Mouse (Mus musculus) hindbrain, postnatal 0 days (tissue): ENCODE data around the gene Slc25a1. TPM values are rescaled to one million over a fixed set of nuclear protein-coding genes. Genes with fewer than 3 reads are reported as not detected.

Source experiments
- ATAC-seq: fragments of 200-750 bp; cut with Nextera tagmentation; 2 replicates; pipeline ENCODE4 v1.8.0; 2017; ENCODE audit warnings: mild to moderate bottlenecking, moderate TSS enrichment, moderate library complexity
- DNase-seq: peaks from one replicate; pipeline ENCODE4 v3.0.0-alpha.2; 2015; ENCODE audit warnings: low spot score
- H3K27ac ChIP-seq: fragments of 300-500 bp; sonication (generic); 2 replicates; pipeline ENCODE4 v1.5.1; 2014; ENCODE audit warnings: mild to moderate bottlenecking
- H3K27me3 ChIP-seq: fragments of 300-500 bp; sonication (generic); 2 replicates; pipeline ENCODE4 v1.6.1; 2014; ENCODE audit warnings: low read length, mixed read lengths; ENCODE audit not compliant: insufficient read depth
- H3K36me3 ChIP-seq: fragments of 300-500 bp; sonication (generic); 2 replicates; pipeline ENCODE4 v1.6.1; 2014; ENCODE audit warnings: low read length, mixed read lengths; ENCODE audit not compliant: insufficient read depth
- H3K4me1 ChIP-seq: fragments of 300-500 bp; sonication (generic); 2 replicates; pipeline ENCODE4 v1.6.1; 2014; ENCODE audit warnings: antibody characterized with exemption, low read length, mixed read lengths; ENCODE audit not compliant: insufficient read depth
- H3K4me2 ChIP-seq: fragments of 300-500 bp; sonication (generic); 2 replicates; pipeline ENCODE4 v1.6.1; 2014; ENCODE audit warnings: low read depth, mild to moderate bottlenecking, low read length, moderate library complexity, mixed read lengths
- H3K4me3 ChIP-seq: fragments of 300-500 bp; sonication (generic); 2 replicates; pipeline ENCODE4 v1.5.1; 2014; ENCODE audit warnings: low read length
- H3K9ac ChIP-seq: fragments of 300-500 bp; sonication (generic); replicated peaks from 2 replicates; pipeline ENCODE4 v1.6.1; 2014; ENCODE audit warnings: mild to moderate bottlenecking, low read length, moderate library complexity, mixed read lengths
- H3K9me3 ChIP-seq: fragments of 300-500 bp; sonication (generic); 2 replicates; pipeline ENCODE4 v1.6.1; 2016; ENCODE audit warnings: low read length, mixed read lengths
- CTCF ChIP-seq: IDR thresholded peaks from 2 replicates; pipeline ENCODE4 v1.5.1; 2016; ENCODE audit warnings: antibody characterized with exemption, control low read depth, low read depth
- WGBS: fragments of 180-500 bp; shearing (Covaris S2); extraction: QIAGEN DNeasy Blood & Tissue Kit; methylation state at CpG from one replicate; pipeline ENCODE4 v1.1.7; 2014; 5-methylcytosine and 5-hydroxymethylcytosine counted together
- polyA plus RNA-seq: library from polyadenylated mRNA; unstranded; fragments of >200 nt; fragmentation: Nextera tagmentation; extraction: Ambion mirVana; gene quantifications from 2 replicates; pipeline ENCODE4 v1.2.1, GENCODE M21; 2015
- total RNA-seq: library from RNA; depleted of rRNA; stranded (reverse); fragments of >200 nt; gene quantifications from 2 replicates; pipeline ENCODE4 v1.2.3, GENCODE M21; 2014

Slc25a1 gene
- total and polyA plus RNA-seq, 2 experiments from 2014 or later, result 151 to 228 TPM

GRCm38 (mm10) chr16:17933594-17934444 is 5.8 kb upstream of the Slc25a1 start:
- Histone ChIP-seq H3K4me3 (no peak overlapping the region), H3K4me2 (no peak overlapping the region), H3K36me3 (no peaks in the 10 kb centered on the region), H3K9ac (no peak overlapping the region), H3K27ac (no peak overlapping the region), H3K27me3 (0 out of 2 replicates have a peak, but pooled peaks cover 4% of the 10 kb centered on the region), H3K4me1 (no peaks in the 10 kb centered on the region), H3K9me3 (no peaks in the 10 kb centered on the region)
- no peak for DNase-seq
- no peak for TF ChIP-seq CTCF
- WGBS, result 69% methylated on average over 9 of the region's 9 CpGs
- ATAC-seq, result no peak

GRCm38 (mm10) chr16:17931906-17932460 is 4.0 kb upstream of the Slc25a1 start:
- Histone ChIP-seq H3K27ac (no peak overlapping the region), H3K9me3 (no peaks in the 10 kb centered on the region), H3K9ac (no peak overlapping the region), H3K36me3 (no peaks in the 10 kb centered on the region), H3K4me3 (no peak overlapping the region), H3K4me2 (no peak overlapping the region), H3K27me3 (0 out of 2 replicates have a peak, but pooled peaks cover 4% of the 10 kb centered on the region), H3K4me1 (peaks cover 3% of the 10 kb centered on the region)
- ATAC-seq (no peak), DNase-seq (no peak)
- no peak for TF ChIP-seq CTCF
- WGBS, result 72% methylated on average over 5 of the region's 5 CpGs

- 47% methylated on average over 2 of the region's 2 CpGs for WGBS
- TF ChIP-seq CTCF, result no peak
- Histone ChIP-seq H3K9ac (no peak overlapping the region), H3K4me1 (peaks cover 11% of the 10 kb centered on the region), H3K36me3 (peaks cover 15% of the 10 kb centered on the region; the same call in 1 of the 2 replicates), H3K4me2 (no peak overlapping the region), H3K27ac (peak overlapping the region; percentile 84; the same call in 1 of the 2 replicates), H3K9me3 (no peaks in the 10 kb centered on the region), H3K4me3 (no peak overlapping the region), H3K27me3 (no peaks in the 10 kb centered on the region)
- DNase-seq (no peak), ATAC-seq (no peak)
Observed at GRCm38 (mm10) chr16:17929631-17930030, 1.6 kb upstream of the Slc25a1 start.

- Histone ChIP-seq H3K9ac (no peak overlapping the region), H3K4me2 (no peak overlapping the region), H3K4me1 (peaks cover 11% of the 10 kb centered on the region), H3K9me3 (no peaks in the 10 kb centered on the region), H3K27me3 (no peaks in the 10 kb centered on the region), H3K36me3 (peaks cover 15% of the 10 kb centered on the region; the same call in 1 of the 2 replicates), H3K27ac (peak overlapping the region; percentile 84), H3K4me3 (no peak overlapping the region)
- peak; percentile 3 for ATAC-seq
- 9% methylated on average over 2 of the region's 2 CpGs for WGBS
- TF ChIP-seq CTCF, result no peak
- DNase-seq, result no peak
Observed at GRCm38 (mm10) chr16:17929211-17929610, 1.2 kb upstream of the Slc25a1 start.

GRCm38 (mm10) chr16:17928627-17929104 is 647 bp upstream of the Slc25a1 start:
- Histone ChIP-seq H3K27me3 (no peaks in the 10 kb centered on the region), H3K27ac (peak overlapping the region; percentile 84), H3K9me3 (no peaks in the 10 kb centered on the region), H3K36me3 (peaks cover 15% of the 10 kb centered on the region; the same call in 1 of the 2 replicates), H3K4me1 (peaks cover 11% of the 10 kb centered on the region), H3K9ac (peak overlapping the region; percentile 81), H3K4me2 (peak overlapping the region; percentile 80), H3K4me3 (peak overlapping the region; percentile 85)
- ATAC-seq (peak; percentile 70), DNase-seq (peak; percentile 88)
- WGBS, result 1% methylated on average over 9 of the region's 9 CpGs
- TF ChIP-seq CTCF, result peak; percentile 77

GRCm38 (mm10) chr16:17927351-17928082 is 502 bp downstream of the Slc25a1 start:
- peak overlapping the region; percentile 80 for H3K4me2 ChIP-seq
- H3K27ac ChIP-seq, result peak overlapping the region; percentile 84
- peaks cover 15% of the 10 kb centered on the region; the same call in 1 of the 2 replicates for H3K36me3 ChIP-seq
- H3K9me3 ChIP-seq, result no peaks in the 10 kb centered on the region
- DNase-seq, result peak; percentile 56
- WGBS, result under 1% methylated on average over 71 of the region's 72 CpGs
- peaks cover 14% of the 10 kb centered on the region for H3K4me1 ChIP-seq
- TF ChIP-seq CTCF, result no peak
- H3K4me3 ChIP-seq, result peak overlapping the region; percentile 85
- H3K27me3 ChIP-seq, result no peaks in the 10 kb centered on the region
- peak; percentile 38 for ATAC-seq
- peak overlapping the region; percentile 81 for H3K9ac ChIP-seq
